Mouse (Mus musculus) forebrain, embryonic 11.5 days (tissue): ENCODE data around the gene Smpd1. TPM values are rescaled to one million over a fixed set of nuclear protein-coding genes. Genes with fewer than 3 reads are reported as not detected.

Experiments used
- ATAC-seq: fragments of 200-750 bp; cut with Nextera tagmentation; replicated peaks from 2 replicates; pipeline ENCODE4 v1.8.0; 2017; ENCODE audit warnings: moderate TSS enrichment; ENCODE audit not compliant: low FRiP score
- DNase-seq: peaks from one replicate; pipeline ENCODE4 v3.0.0-alpha.2; 2017; ENCODE audit warnings: low spot score
- H3K27ac ChIP-seq: fragments of 300-500 bp; sonication (generic); 2 replicates; pipeline ENCODE4 v1.5.1; 2014; ENCODE audit warnings: low read depth, low read length
- H3K27me3 ChIP-seq: fragments of 300-500 bp; sonication (generic); 2 replicates; pipeline ENCODE4 v1.6.1; 2014; ENCODE audit warnings: mild to moderate bottlenecking, low read length, mixed read lengths; ENCODE audit not compliant: control insufficient read depth, insufficient read depth
- H3K36me3 ChIP-seq: fragments of 300-500 bp; sonication (generic); 2 replicates; pipeline ENCODE4 v1.6.1; 2014; ENCODE audit warnings: mild to moderate bottlenecking, low read length, moderate library complexity, mixed read lengths; ENCODE audit not compliant: control insufficient read depth, insufficient read depth
- H3K4me1 ChIP-seq: fragments of 300-500 bp; sonication (generic); replicated peaks from 2 replicates; pipeline ENCODE4 v1.6.1; 2014; ENCODE audit warnings: low read length, mixed read lengths; ENCODE audit not compliant: control insufficient read depth, insufficient read depth
- H3K4me2 ChIP-seq: fragments of 300-500 bp; sonication (generic); 2 replicates; pipeline ENCODE4 v1.6.1; 2014; ENCODE audit warnings: low read depth, mild to moderate bottlenecking, low read length, moderate library complexity, mixed read lengths; ENCODE audit not compliant: severe bottlenecking
- H3K4me3 ChIP-seq: fragments of 300-500 bp; sonication (generic); 2 replicates; pipeline ENCODE4 v1.5.1; 2014; ENCODE audit warnings: low read depth, low read length
- H3K9ac ChIP-seq: fragments of 300-500 bp; sonication (generic); 2 replicates; pipeline ENCODE4 v1.6.1; 2014; ENCODE audit warnings: low read length
- H3K9me3 ChIP-seq: fragments of 300-500 bp; sonication (generic); 2 replicates; pipeline ENCODE4 v1.6.1; 2016; ENCODE audit warnings: low read length, mixed read lengths; ENCODE audit not compliant: control insufficient read depth
- WGBS: fragments of 180-500 bp; shearing (Covaris S2); extraction: QIAGEN DNeasy Blood & Tissue Kit; methylation state at CpG from one replicate; pipeline ENCODE4 v1.1.7; 2014; 5-methylcytosine and 5-hydroxymethylcytosine counted together
- polyA plus RNA-seq: library from polyadenylated mRNA; unstranded; fragments of >200 nt; fragmentation: Nextera tagmentation; extraction: Ambion mirVana; gene quantifications from 2 replicates; pipeline ENCODE4 v1.2.1, GENCODE M21; 2014

Gene Smpd1
- polyA plus RNA-seq, result 35.1 and 42.1 TPM in 2 replicates

- ATAC-seq (peak; percentile 92), DNase-seq (peak; percentile 86)
- Histone ChIP-seq H3K9ac (peak within 1 kb of the TSS; percentile 48), H3K36me3 (no peaks in the 10 kb centered on the region; the same call in 1 of the 2 replicates), H3K4me2 (peak within 1 kb of the TSS; percentile 85), H3K27ac (no peak within 1 kb of the TSS), H3K4me3 (peak within 1 kb of the TSS; percentile 42), H3K4me1 (0 out of 2 replicates have a peak, but pooled peaks cover 4% of the 10 kb centered on the region), H3K9me3 (no peaks in the 10 kb centered on the region), H3K27me3 (no peaks in the 10 kb centered on the region)
- 4% methylated on average over 26 of the region's 26 CpGs for WGBS
Observed at GRCm38 (mm10) chr7:105554212-105554942, at the start of gene Smpd1. TSS of gene Smpd1 (plus strand) at chr7:105554360.

DNA sequence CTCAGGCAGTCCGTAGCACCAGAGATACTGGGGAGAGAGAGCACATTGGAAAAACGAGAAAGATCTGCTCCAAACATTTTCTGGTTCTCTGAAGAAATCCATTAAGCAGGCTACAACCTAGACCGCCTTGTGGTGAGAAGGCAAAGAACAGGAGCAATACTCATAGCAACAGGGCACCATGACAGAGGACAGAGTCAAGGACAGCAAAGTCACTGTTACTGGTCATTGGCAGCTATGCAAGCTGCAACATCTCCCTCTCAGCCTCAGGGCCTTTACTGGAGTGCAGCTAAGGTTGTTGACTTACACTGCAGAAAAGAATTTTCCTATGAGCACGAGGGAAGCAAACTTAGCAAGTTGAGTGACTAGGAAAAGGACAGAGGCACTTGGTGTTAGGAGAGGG lies 46.9 kb upstream of the Smpd1 start:
- Histone ChIP-seq H3K4me3 (no peak overlapping the region), H3K27me3 (no peaks in the 10 kb centered on the region), H3K36me3 (no peaks in the 10 kb centered on the region), H3K4me1 (no peaks in the 10 kb centered on the region), H3K9ac (no peak overlapping the region), H3K9me3 (no peaks in the 10 kb centered on the region), H3K27ac (no peak overlapping the region), H3K4me2 (no peak overlapping the region)
- DNase-seq (no peak), ATAC-seq (no peak)
- WGBS, result 82% methylated on average over 4 of the region's 4 CpGs

- Histone ChIP-seq H3K4me3 (no peak overlapping the region), H3K36me3 (no peaks in the 10 kb centered on the region), H3K9me3 (no peaks in the 10 kb centered on the region), H3K27me3 (no peaks in the 10 kb centered on the region), H3K4me1 (no peaks in the 10 kb centered on the region), H3K4me2 (no peak overlapping the region), H3K9ac (no peak overlapping the region), H3K27ac (no peak overlapping the region)
- WGBS, result 84% methylated on average over 5 of the region's 5 CpGs
- ATAC-seq, result no peak
- DNase-seq, result no peak
Observed at GRCm38 (mm10) chr7:105510143-105510542, 44.0 kb upstream of the Smpd1 start.

GRCm38 (mm10) chr7:105513845-105514291 lies 40.3 kb upstream of the Smpd1 start:
- H3K36me3 ChIP-seq, result no peaks in the 10 kb centered on the region
- H3K27ac ChIP-seq, result no peak overlapping the region
- DNase-seq (no peak), ATAC-seq (no peak)
- WGBS, result 62% methylated on average over 5 of the region's 5 CpGs
- no peak overlapping the region for H3K9ac ChIP-seq
- H3K4me1 ChIP-seq, result no peaks in the 10 kb centered on the region
- no peak overlapping the region for H3K4me2 ChIP-seq
- no peaks in the 10 kb centered on the region for H3K9me3 ChIP-seq
- H3K27me3 ChIP-seq, result no peaks in the 10 kb centered on the region
- H3K4me3 ChIP-seq, result no peak overlapping the region

- DNase-seq, result no peak
- ATAC-seq, result no peak
- H3K4me3 ChIP-seq, result no peak overlapping the region
- WGBS, result 73% methylated on average over 5 of the region's 5 CpGs
- no peak overlapping the region for H3K27ac ChIP-seq
- H3K27me3 ChIP-seq, result no peaks in the 10 kb centered on the region
- H3K4me2 ChIP-seq, result no peak overlapping the region
- H3K9me3 ChIP-seq, result no peaks in the 10 kb centered on the region
- no peak overlapping the region for H3K9ac ChIP-seq
- H3K4me1 ChIP-seq, result no peaks in the 10 kb centered on the region
- H3K36me3 ChIP-seq, result no peaks in the 10 kb centered on the region
Observed at GRCm38 (mm10) chr7:105514561-105514960, 39.6 kb upstream of the Smpd1 start.

GRCm38 (mm10) chr7:105515178-105515577 lies 39.0 kb upstream of the Smpd1 start:
- DNase-seq, result peak; percentile 76

DNA sequence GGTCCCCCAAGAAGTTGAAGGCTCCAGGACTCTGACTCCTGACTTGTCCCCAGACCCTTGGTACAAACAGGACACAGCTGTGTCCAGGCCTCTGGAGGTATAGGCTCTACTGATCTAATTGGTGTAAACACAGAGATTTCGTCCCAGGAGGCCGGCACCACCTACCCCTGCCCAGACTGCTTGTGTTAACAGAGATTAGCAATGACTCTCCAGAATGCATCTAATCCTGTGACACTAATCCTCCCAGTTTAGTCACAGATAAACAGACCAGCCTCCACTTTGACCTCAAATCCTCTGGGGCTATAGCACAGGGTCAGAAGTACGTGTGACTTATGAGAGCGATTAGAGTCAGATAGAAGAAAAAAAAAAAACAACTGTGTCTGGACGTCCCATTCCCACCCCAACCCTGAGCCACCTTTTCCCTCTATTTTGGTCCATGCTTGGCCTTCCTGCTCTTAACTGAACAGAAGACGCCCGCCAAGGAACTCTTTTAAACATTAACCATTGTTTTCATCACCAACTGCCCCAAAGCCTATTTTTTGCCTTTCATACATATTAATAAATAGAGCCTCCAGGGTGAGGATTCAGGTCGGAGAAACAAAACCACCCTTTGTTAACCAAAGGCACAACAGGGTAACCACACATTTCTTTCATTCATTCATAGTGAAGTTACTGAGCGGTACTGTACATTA lies 37.3 kb upstream of the Smpd1 start:
- no peak overlapping the region for H3K9ac ChIP-seq
- H3K9me3 ChIP-seq, result no peaks in the 10 kb centered on the region
- H3K27ac ChIP-seq, result no peak overlapping the region
- WGBS, result 38% methylated on average over 9 of the region's 9 CpGs
- H3K4me3 ChIP-seq, result no peak overlapping the region
- H3K4me1 ChIP-seq, result no peaks in the 10 kb centered on the region
- DNase-seq (no peak), ATAC-seq (no peak)
- H3K4me2 ChIP-seq, result no peak overlapping the region
- H3K36me3 ChIP-seq, result no peaks in the 10 kb centered on the region
- no peaks in the 10 kb centered on the region for H3K27me3 ChIP-seq

More at GRCm38 (mm10) chr7:105515178-105515577, 39.0 kb upstream of the Smpd1 start:
- 16% methylated on average over 5 of the region's 5 CpGs for WGBS
- Histone ChIP-seq H3K4me2 (no peak overlapping the region), H3K36me3 (no peaks in the 10 kb centered on the region), H3K9ac (no peak overlapping the region), H3K27ac (no peak overlapping the region), H3K27me3 (no peaks in the 10 kb centered on the region), H3K4me3 (no peak overlapping the region), H3K4me1 (no peaks in the 10 kb centered on the region), H3K9me3 (no peaks in the 10 kb centered on the region)
- ATAC-seq, result peak; percentile 52; the same call in 1 of the 2 replicates

DNA sequence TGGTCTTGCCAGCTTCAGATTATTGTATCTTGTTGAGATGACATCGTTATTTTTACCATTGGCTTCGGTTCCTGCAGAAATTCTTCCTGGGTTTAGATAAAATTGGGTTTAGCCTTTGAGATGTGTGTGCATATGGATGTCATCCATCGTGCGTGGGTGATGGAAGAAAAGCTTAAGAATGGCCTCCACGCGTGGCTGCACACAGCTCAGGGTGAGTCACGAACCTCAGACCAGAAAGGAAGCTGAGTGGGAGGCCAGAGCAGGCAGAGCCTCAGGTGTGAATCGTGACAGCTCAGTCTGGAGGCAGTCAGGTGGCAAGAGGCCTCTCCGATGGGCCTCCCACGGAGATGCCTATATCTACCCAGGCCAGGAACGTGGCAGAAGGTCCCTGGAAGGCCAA lies 34.8 kb upstream of the Smpd1 start:
- H3K36me3 ChIP-seq, result no peaks in the 10 kb centered on the region
- H3K27ac ChIP-seq, result no peak overlapping the region
- no peak overlapping the region for H3K4me3 ChIP-seq
- no peak overlapping the region for H3K9ac ChIP-seq
- no peak for ATAC-seq
- no peaks in the 10 kb centered on the region for H3K4me1 ChIP-seq
- no peaks in the 10 kb centered on the region for H3K9me3 ChIP-seq
- H3K27me3 ChIP-seq, result no peaks in the 10 kb centered on the region
- H3K4me2 ChIP-seq, result no peak overlapping the region
- 79% methylated on average over 11 of the region's 11 CpGs for WGBS
- no peak for DNase-seq
